Mouse (Mus musculus): ENCODE data around the gene Slc32a1. TPM values are rescaled to one million over a fixed set of nuclear protein-coding genes. Genes with fewer than 3 reads are reported as not detected.

The Slc32a1 gene
- not detected in 2 replicates for polyA plus RNA-seq (2015; fragmentation: Nextera tagmentation; extraction: Ambion mirVana)

- Histone ChIP-seq H3K27me3 (replicated peaks; ENCODE audit: insufficient read depth, low read length) (peaks cover 67% of the 10 kb centered on the region), H3K36me3 (ENCODE audit: insufficient read depth, low read length) (no peaks in the 10 kb centered on the region), H3K4me2 (replicated peaks; ENCODE audit: low read depth, low read length) (no peak within 1 kb of the TSS), H3K4me3 (ENCODE audit: low read depth, low read length) (peak within 1 kb of the TSS; percentile 10; the same call in 1 of the 2 replicates), H3K9me3 (ENCODE audit: low read length) (no peaks in the 10 kb centered on the region), H3K4me1 (ENCODE audit: insufficient read depth, low read depth, low read length) (peaks cover 5% of the 10 kb centered on the region; the same call in 1 of the 2 replicates), H3K9ac (replicated peaks; ENCODE audit: low read depth) (no peak within 1 kb of the TSS), H3K27ac (ENCODE audit: low read length) (no peak within 1 kb of the TSS)
- DNase-seq (ENCODE audit: low spot score) (no peak), ATAC-seq (no peak)
- TF ChIP-seq EP300 (IDR thresholded peaks at IDR 0.05) (no peak), CTCF (IDR thresholded peaks at IDR 0.05) (peak; percentile 8; the same call in 1 of the 2 replicates)
- WGBS: 1% methylated on average over 59 of the region's 77 CpGs
Observed at GRCm38 (mm10) chr2:158610488-158611325, at the start of gene Slc32a1. TSS of gene Slc32a1 (plus strand) at chr2:158610767.

GRCm38 (mm10) chr2:158560801-158561200 is 49.8 kb upstream of the Slc32a1 start:
- TF ChIP-seq CTCF (IDR thresholded peaks at IDR 0.05) (no peak), EP300 (IDR thresholded peaks at IDR 0.05) (no peak)
- H3K4me1 ChIP-seq (ENCODE audit: insufficient read depth, low read depth, low read length): no peaks in the 10 kb centered on the region
- H3K27me3 ChIP-seq (replicated peaks; ENCODE audit: insufficient read depth, low read length): no peaks in the 10 kb centered on the region
- ATAC-seq (no peak), DNase-seq (ENCODE audit: low spot score) (no peak)
- H3K36me3 ChIP-seq (ENCODE audit: insufficient read depth, low read length): no peaks in the 10 kb centered on the region
- no peak overlapping the region for H3K4me3 ChIP-seq (ENCODE audit: low read depth, low read length)
- no peaks in the 10 kb centered on the region for H3K9me3 ChIP-seq (ENCODE audit: low read length)
- 17% methylated on average over 9 of the region's 9 CpGs for WGBS
- no peak overlapping the region for H3K9ac ChIP-seq (replicated peaks; ENCODE audit: low read depth)
- no peak overlapping the region for H3K4me2 ChIP-seq (replicated peaks; ENCODE audit: low read depth, low read length)
- H3K27ac ChIP-seq (ENCODE audit: low read length): no peak overlapping the region

- no peak overlapping the region for H3K4me2 ChIP-seq (replicated peaks; ENCODE audit: low read depth, low read length)
- no peak overlapping the region for H3K27ac ChIP-seq (ENCODE audit: low read length)
- H3K9ac ChIP-seq (replicated peaks; ENCODE audit: low read depth): no peak overlapping the region
- 23% methylated on average over 3 of the region's 3 CpGs for WGBS
- DNase-seq (ENCODE audit: low spot score) (no peak), ATAC-seq (no peak)
- H3K4me1 ChIP-seq (ENCODE audit: insufficient read depth, low read depth, low read length): no peaks in the 10 kb centered on the region
- no peaks in the 10 kb centered on the region for H3K36me3 ChIP-seq (ENCODE audit: insufficient read depth, low read length)
- H3K4me3 ChIP-seq (ENCODE audit: low read depth, low read length): no peak overlapping the region
- H3K9me3 ChIP-seq (ENCODE audit: low read length): no peaks in the 10 kb centered on the region
- no peak for TF ChIP-seq EP300 (IDR thresholded peaks at IDR 0.05)
- TF ChIP-seq CTCF (IDR thresholded peaks at IDR 0.05): no peak
- H3K27me3 ChIP-seq (replicated peaks; ENCODE audit: insufficient read depth, low read length): no peaks in the 10 kb centered on the region
Observed at GRCm38 (mm10) chr2:158561371-158562144, 49.0 kb upstream of the Slc32a1 start.

- DNase-seq (ENCODE audit: low spot score) (peak; percentile 86), ATAC-seq (peak; percentile 56; the same call in 1 of the 2 replicates)
Observed at GRCm38 (mm10) chr2:158570421-158571081, 40.0 kb upstream of the Slc32a1 start.

GRCm38 (mm10) chr2:158579979-158580378 is 30.6 kb upstream of the Slc32a1 start:
- H3K27me3 ChIP-seq (replicated peaks; ENCODE audit: insufficient read depth, low read length): no peaks in the 10 kb centered on the region
- no peak overlapping the region for H3K9ac ChIP-seq (replicated peaks; ENCODE audit: low read depth)
- H3K36me3 ChIP-seq (ENCODE audit: insufficient read depth, low read length): no peaks in the 10 kb centered on the region
- WGBS: 70% methylated on average over 4 of the region's 4 CpGs
- no peak overlapping the region for H3K4me3 ChIP-seq (ENCODE audit: low read depth, low read length)
- H3K27ac ChIP-seq (ENCODE audit: low read length): no peak overlapping the region
- no peak for TF ChIP-seq CTCF (IDR thresholded peaks at IDR 0.05)
- TF ChIP-seq EP300 (IDR thresholded peaks at IDR 0.05): no peak
- no peaks in the 10 kb centered on the region for H3K4me1 ChIP-seq (ENCODE audit: insufficient read depth, low read depth, low read length)
- no peak for DNase-seq (ENCODE audit: low spot score)
- no peak for ATAC-seq
- H3K9me3 ChIP-seq (ENCODE audit: low read length): no peaks in the 10 kb centered on the region
- no peak overlapping the region for H3K4me2 ChIP-seq (replicated peaks; ENCODE audit: low read depth, low read length)

More at GRCm38 (mm10) chr2:158570421-158571081, 40.0 kb upstream of the Slc32a1 start:
- no peaks in the 10 kb centered on the region for H3K4me1 ChIP-seq (ENCODE audit: insufficient read depth, low read depth, low read length)
- TF ChIP-seq CTCF (IDR thresholded peaks at IDR 0.05) (no peak), EP300 (IDR thresholded peaks at IDR 0.05) (no peak)
- no peak overlapping the region for H3K4me3 ChIP-seq (ENCODE audit: low read depth, low read length)
- no peaks in the 10 kb centered on the region for H3K36me3 ChIP-seq (ENCODE audit: insufficient read depth, low read length)
- WGBS: 30% methylated on average over 13 of the region's 13 CpGs
- no peak overlapping the region for H3K27ac ChIP-seq (ENCODE audit: low read length)
- no peak overlapping the region for H3K4me2 ChIP-seq (replicated peaks; ENCODE audit: low read depth, low read length)
- no peaks in the 10 kb centered on the region for H3K9me3 ChIP-seq (ENCODE audit: low read length)
- no peaks in the 10 kb centered on the region for H3K27me3 ChIP-seq (replicated peaks; ENCODE audit: insufficient read depth, low read length)
- H3K9ac ChIP-seq (replicated peaks; ENCODE audit: low read depth): no peak overlapping the region

Measured in lung, postnatal 0 days (tissue).